Mouse (Mus musculus) liver, adult 2 months (tissue): Measurements from ENCODE around the gene Slc30a4.

Experiments
- CTCF ChIP-seq: fragments of 200-500 bp; IDR thresholded peaks from 2 replicates; pipeline ENCODE4 v1.5.1; 2011; ENCODE audit warnings: low read depth, low read length, control low read depth
- POLR2A ChIP-seq: fragments of 200-500 bp; IDR thresholded peaks from 2 replicates; pipeline ENCODE4 v1.6.1; 2011; ENCODE audit warnings: low read length, control low read depth; ENCODE audit not compliant: insufficient read depth; ENCODE audit errors: extremely low read depth

- no peak for TF ChIP-seq CTCF
- no peak for TF ChIP-seq POLR2A
Observed at GRCm38 (mm10) chr2:122715148-122715692, 12.8 kb upstream of the Slc30a4 start.
